Mouse (Mus musculus) layer of hippocampus, adult 9-11 months (tissue): ENCODE results near the gene Serinc3.
A peak's percentile ranks its signal among the peaks of the same experiment; 100 is the strongest.
"Not testable (repeated sequence)": the region's sequence is repeated elsewhere in the genome, so short reads cannot be mapped to it uniquely, and the experiment has no call there.

ENCODE experiments used
- DNase-seq: peaks from one replicate; pipeline ENCODE4 v3.0.0; 2022

The Serinc3 gene

GRCm38 (mm10) chr2:163662076-163662475 is 17.1 kb upstream of the Serinc3 start:
- DNase-seq = no peak

DNA sequence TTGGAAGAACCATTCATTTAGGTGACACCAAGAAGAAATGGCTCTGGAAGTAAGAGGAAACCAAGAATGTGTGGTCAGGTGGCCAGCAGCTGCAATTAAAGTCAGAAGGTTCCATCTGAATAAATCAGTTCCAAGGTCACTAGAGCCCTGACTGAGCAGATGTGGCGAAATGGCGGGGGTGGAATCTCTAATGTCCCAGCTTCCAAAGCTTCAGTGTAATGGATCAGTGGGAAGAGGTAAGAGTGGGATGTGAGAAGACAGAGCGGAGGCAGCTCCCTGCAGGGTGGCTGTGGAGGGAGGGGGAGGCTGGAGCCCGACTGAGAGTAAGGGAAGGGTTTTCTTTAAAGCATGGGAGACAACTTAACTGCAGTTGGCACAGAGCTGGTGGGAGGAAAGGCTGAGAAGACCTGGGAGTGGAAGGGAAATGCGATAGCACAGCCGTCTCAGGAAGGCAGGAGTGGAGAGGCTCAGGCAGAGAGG is 16.5 kb upstream of the Serinc3 start:
- peak; percentile 63 for DNase-seq

- no peak for DNase-seq
Observed at GRCm38 (mm10) chr2:163660103-163660701, 15.3 kb upstream of the Serinc3 start.

GRCm38 (mm10) chr2:163659431-163659830 is 14.5 kb upstream of the Serinc3 start:
- no peak for DNase-seq

- DNase-seq = no peak
Observed at GRCm38 (mm10) chr2:163658941-163659340, 14.0 kb upstream of the Serinc3 start.

DNA sequence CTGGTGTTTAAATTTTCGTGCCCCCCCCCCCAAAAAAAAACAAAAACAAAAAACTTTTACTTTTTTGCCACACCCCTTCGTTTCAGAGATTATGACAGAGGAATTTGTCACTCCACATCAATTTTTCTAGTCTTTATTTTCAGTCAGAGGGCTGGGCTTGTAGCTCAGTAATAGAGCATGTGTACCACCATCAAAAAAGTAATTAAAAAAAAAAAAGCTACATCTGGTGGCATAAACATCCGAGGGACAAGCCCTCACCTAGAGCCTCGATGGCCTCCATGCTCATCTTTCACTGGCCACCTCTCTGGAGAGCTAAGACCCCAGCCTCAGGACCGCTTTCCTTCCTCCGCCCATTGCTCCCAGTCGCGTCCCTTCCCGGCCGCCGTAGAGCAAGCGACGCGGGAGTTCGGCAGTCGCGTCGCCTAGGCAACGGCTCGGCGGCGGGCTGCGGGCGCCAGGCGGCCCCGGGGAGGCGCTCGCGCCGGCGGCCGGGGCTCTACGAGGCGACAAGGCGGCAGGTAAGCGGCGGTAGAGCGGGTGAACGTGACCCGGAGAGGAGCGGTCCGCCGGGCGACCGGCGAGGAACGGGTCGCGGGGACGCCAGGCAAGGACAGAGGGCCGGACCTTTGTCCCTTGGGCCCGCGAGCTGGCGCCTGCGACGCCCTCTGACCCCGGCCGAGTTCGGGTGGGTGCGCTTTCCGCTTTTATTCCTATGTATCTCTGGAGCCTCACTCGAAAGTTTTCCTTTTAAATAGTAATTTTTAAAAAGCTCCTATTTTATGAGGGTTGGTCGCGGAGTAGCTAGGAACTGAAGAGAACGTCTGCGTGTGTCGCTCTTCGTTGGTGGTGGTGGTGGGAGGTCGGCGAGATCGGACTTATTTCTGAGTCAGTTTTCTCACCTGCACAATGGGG is 13.3 kb upstream of the Serinc3 start, which contains the start of gene Pkig:
Pkig (plus strand) TSS at position 412 of the 912 bp plus-strand sequence.
- peak; percentile 85 for DNase-seq

DNA sequence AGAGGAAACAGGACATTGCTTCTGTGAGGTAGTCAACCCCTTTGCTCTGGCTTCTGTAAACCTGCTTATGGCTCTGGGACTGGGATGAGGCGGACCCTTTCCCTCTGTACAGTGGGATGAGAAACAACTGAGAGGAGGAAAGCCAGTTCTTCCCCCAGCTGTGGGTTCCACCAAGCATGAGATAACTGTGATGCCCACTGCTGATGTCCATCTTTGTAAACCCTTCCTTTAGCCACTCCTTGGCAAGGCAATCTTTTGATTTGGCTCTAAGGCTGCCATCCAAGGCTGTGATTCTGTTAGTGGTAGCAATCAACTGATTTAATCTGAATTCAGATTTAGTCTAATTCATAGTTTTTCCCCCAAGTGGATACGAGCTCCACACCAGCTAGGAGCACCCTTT is 12.6 kb upstream of the Serinc3 start:
- no peak for DNase-seq

DNA sequence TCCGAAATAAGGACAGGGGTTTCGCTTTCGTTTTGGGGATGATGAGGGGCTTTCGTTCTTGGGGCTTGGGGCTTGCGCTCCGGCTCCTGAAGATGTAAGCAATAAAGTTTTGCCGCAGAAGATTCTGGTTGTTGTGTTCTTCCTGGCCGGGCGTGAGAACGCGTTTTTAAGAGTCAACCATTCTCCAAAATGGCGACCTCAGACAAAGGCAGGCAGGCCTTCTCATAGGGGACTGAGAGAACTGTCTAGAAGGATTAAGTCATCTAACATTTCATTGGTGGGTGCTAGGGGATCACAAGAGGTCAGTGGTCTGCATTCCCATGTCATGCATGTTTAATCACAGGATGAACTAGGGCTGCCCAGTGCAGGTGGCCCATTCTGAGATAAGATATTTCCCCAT is 10.8 kb upstream of the Serinc3 start:
- not testable (repeated sequence) for DNase-seq

- DNase-seq = no peak
Observed at GRCm38 (mm10) chr2:163646461-163647080, 1.6 kb upstream of the Serinc3 start.

- DNase-seq = peak; percentile 48
Observed at GRCm38 (mm10) chr2:163645700-163646460, 949 bp upstream of the Serinc3 start.

GRCm38 (mm10) chr2:163644047-163644446 is 884 bp downstream of the Serinc3 start:
- DNase-seq = no peak

DNA sequence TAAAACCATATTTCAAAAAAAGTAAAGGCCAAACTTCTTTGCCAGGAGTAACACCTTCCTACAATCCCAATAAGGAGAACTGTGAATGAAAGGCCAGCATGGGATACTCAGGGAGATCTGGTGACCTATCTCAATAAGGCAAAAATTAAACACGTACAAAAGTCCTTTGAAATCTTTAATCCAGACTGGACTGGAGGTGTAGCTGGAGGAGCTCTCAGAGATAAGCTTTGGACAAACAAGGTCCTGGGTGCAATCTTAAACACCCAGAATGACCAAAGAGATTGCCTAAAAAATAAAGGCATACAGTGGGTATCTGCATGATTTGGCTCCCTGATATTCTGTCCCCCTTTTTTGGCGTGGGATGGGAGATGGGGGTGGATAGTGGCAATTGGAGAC is 1.4 kb downstream of the Serinc3 start:
- DNase-seq = no peak

- peak; percentile 83 for DNase-seq
Observed at GRCm38 (mm10) chr2:163642685-163643575, 2.0 kb downstream of the Serinc3 start.

- no peak for DNase-seq
Observed at GRCm38 (mm10) chr2:163641681-163642080, 3.2 kb downstream of the Serinc3 start.

- DNase-seq = no peak
Observed at GRCm38 (mm10) chr2:163640493-163640892, 4.4 kb downstream of the Serinc3 start.

DNA sequence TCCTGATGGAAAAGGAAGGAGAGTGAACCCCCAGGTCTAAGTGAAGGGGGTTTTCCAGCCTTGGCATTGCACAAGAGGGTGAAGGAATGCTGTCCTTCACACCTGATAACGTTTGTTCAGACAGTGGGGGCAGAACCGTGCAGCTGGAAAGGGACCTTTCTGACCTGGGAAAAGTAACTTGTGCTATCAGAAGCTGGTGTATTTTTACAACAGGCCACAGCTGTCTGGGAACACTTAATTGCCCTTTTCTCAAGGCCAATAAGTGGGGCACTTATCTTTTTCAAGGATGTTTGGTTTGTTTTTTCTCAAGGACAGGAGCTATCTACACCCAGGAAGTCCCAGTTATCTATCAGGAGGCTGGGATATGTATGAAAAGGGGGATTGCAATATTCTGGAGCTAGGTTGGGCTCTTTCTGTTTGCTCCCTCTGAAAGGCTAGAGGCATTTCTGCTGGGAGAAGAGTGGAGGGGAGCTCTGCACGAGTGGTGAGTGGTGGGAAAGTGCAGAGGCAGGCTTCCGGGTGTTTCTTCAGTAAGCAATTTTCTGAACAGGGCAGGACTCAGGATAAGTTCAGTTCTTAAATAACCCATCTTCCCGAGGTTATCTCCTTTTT is 7.2 kb downstream of the Serinc3 start:
- no peak for DNase-seq

DNA sequence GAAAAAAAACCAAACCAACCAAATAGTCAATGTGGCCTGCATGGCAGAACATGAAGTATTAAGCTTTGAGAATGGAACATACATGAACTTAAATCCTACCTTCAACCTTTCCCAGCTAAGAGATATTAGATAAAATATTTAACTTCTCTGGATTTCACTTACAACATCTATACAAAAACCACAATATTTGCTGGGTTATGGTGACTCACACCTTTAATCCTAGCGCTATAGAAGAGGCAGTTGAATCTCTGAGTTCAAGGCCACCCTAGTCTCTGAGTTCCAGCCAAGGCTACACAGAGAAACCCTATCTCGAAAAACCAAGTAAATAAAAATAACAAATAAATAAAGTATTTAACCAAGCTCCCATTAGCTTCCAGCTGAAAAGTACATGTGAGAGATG is 8.9 kb downstream of the Serinc3 start:
- no peak for DNase-seq

- no peak for DNase-seq
Observed at GRCm38 (mm10) chr2:163634211-163634610, 10.7 kb downstream of the Serinc3 start.

GRCm38 (mm10) chr2:163631715-163632114 is 13.2 kb downstream of the Serinc3 start:
- DNase-seq = no peak

- DNase-seq = no peak
Observed at GRCm38 (mm10) chr2:163631223-163631622, 13.7 kb downstream of the Serinc3 start.

GRCm38 (mm10) chr2:163621401-163621800 is 23.5 kb downstream of the Serinc3 start:
- DNase-seq = not testable (repeated sequence)
